In the genomic region with DNA sequence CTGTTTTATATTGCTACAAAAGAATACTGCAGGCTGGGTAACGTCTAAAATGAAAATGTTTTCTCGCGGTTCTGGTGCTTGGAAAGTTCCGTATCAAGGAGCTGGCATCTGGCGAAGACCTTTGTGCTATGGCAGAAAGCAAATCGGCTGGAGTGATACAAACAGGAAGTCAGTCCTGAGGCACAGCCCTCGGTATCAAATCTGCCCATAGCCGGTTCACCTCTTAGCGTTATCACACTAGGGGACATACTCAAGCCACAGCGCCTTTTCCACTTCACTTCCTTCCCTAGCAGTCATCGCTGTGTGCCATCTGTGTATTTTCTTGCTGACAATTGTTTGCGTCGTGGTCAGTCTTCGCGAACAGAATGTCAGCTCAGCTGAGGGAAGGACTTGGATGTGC, we compare ENCODE assay signal across 30 mouse cellular contexts. TPM values are rescaled to one million over a fixed set of nuclear protein-coding genes. Genes with fewer than 3 reads are reported as not detected.
DNase-seq lines count a peak whose midpoint lies in the region; ATAC-seq and TF ChIP-seq lines count a peak whose summit lies in the region.
"Had no signal": no experiment of that assay in that cellular context is flagged by ENCODE, and none has a peak within 500 bp of the region (broad histone marks: within the 10 kb centered on the region; RNA-seq: fewer than 3 reads in every experiment).

No protein-coding gene starts in this region.

- H3K27me3 ChIP-seq in heart, embryonic 11.5 days (ENCODE audit: control insufficient read depth, insufficient read depth, low read length), result no peaks in the 10 kb centered on the region
- H3K27me3 ChIP-seq in testis, adult 2 months (ENCODE audit: control insufficient read depth, insufficient read depth, low read length), result no peaks in the 10 kb centered on the region
- peaks cover 10% of the 10 kb centered on the region for H3K27me3 ChIP-seq in liver, embryonic 15.5 days
- no peaks in the 10 kb centered on the region for H3K27me3 ChIP-seq in embryonic facial prominence, embryonic 10.5 days (replicated peaks; ENCODE audit: low read depth, poor library complexity, severe bottlenecking)
- H3K27me3 ChIP-seq in forebrain, embryonic 14.5 days (replicated peaks; ENCODE audit: control insufficient read depth, insufficient read depth, low read length), result no peaks in the 10 kb centered on the region
- H3K27me3 ChIP-seq: hindbrain, embryonic 15.5 days; midbrain, embryonic 13.5 days had no signal

- intact Hi-C loops in heart, postnatal 14 days (cut with DNase I), result no loop called here

- no peaks in the 10 kb centered on the region for H3K9me3 ChIP-seq in heart, embryonic 11.5 days (replicated peaks; ENCODE audit: control insufficient read depth, low read length)
- H3K9me3 ChIP-seq in liver, embryonic 15.5 days (replicated peaks), result no peaks in the 10 kb centered on the region
- H3K9me3 ChIP-seq in embryonic facial prominence, embryonic 10.5 days, result no peaks in the 10 kb centered on the region
- H3K9me3 ChIP-seq in forebrain, embryonic 14.5 days (replicated peaks; ENCODE audit: control insufficient read depth, low read length), result no peaks in the 10 kb centered on the region
- H3K9me3 ChIP-seq: forebrain, embryonic 10.5 days; heart, embryonic 15.5 days; hindbrain, embryonic 15.5 days; midbrain, embryonic 13.5 days had no signal

- no peak for ATAC-seq in heart, embryonic 11.5 days (replicated peaks; ENCODE audit: insufficient number of reproducible peaks, low FRiP score, low TSS enrichment)
- ATAC-seq in liver, embryonic 15.5 days (ENCODE audit: insufficient read depth), result no peak
- ATAC-seq in forebrain, embryonic 14.5 days, result no peak
- ATAC-seq: lung, postnatal 0 days; midbrain, embryonic 13.5 days had no signal

- peak overlapping the region; percentile 20; the same call in 1 of the 2 replicates for H3K4me2 ChIP-seq in heart, embryonic 11.5 days
- H3K4me2 ChIP-seq in liver, embryonic 15.5 days, result peak overlapping the region; percentile 14; the same call in 1 of the 2 replicates
- no peak overlapping the region for H3K4me2 ChIP-seq in forebrain, embryonic 14.5 days (ENCODE audit: low read length)
- H3K4me2 ChIP-seq: hindbrain, embryonic 15.5 days; midbrain, embryonic 13.5 days had no signal

- no peaks in the 10 kb centered on the region for H3K36me3 ChIP-seq in heart, embryonic 11.5 days (ENCODE audit: control insufficient read depth, insufficient read depth, low read length)
- H3K36me3 ChIP-seq in testis, adult 2 months (ENCODE audit: control insufficient read depth, insufficient read depth, low read length), result no peaks in the 10 kb centered on the region
- H3K36me3 ChIP-seq in liver, embryonic 15.5 days (replicated peaks), result no peaks in the 10 kb centered on the region
- H3K36me3 ChIP-seq in embryonic facial prominence, embryonic 10.5 days (replicated peaks), result no peaks in the 10 kb centered on the region
- no peaks in the 10 kb centered on the region for H3K36me3 ChIP-seq in forebrain, embryonic 14.5 days (ENCODE audit: control insufficient read depth, insufficient read depth, low read length)
- H3K36me3 ChIP-seq: forebrain, embryonic 10.5 days; heart, embryonic 15.5 days; hindbrain, embryonic 15.5 days; midbrain, embryonic 13.5 days had no signal

- 0 out of 2 replicates have a peak, but pooled peaks cover 4% of the 10 kb centered on the region for H3K4me1 ChIP-seq in heart, embryonic 11.5 days (ENCODE audit: control insufficient read depth, insufficient read depth, low read length)
- peaks cover 2% of the 10 kb centered on the region for H3K4me1 ChIP-seq in testis, adult 2 months (ENCODE audit: control insufficient read depth, insufficient read depth, low read length)
- peaks cover 17% of the 10 kb centered on the region for H3K4me1 ChIP-seq in liver, embryonic 15.5 days (replicated peaks)
- H3K4me1 ChIP-seq in embryonic facial prominence, embryonic 10.5 days, result no peaks in the 10 kb centered on the region
- no peaks in the 10 kb centered on the region for H3K4me1 ChIP-seq in forebrain, embryonic 14.5 days (ENCODE audit: control insufficient read depth, insufficient read depth, low read length)
- H3K4me1 ChIP-seq: forebrain, embryonic 10.5 days; heart, embryonic 15.5 days; hindbrain, embryonic 15.5 days; midbrain, embryonic 13.5 days had no signal

- no peak for TF ChIP-seq CTCF in testis, adult 2 months (IDR thresholded peaks at IDR 0.05; ENCODE audit: control insufficient read depth, insufficient read depth, insufficient replicate concordance, low read depth, low read length)

- DNase-seq in heart, postnatal 14 days, result no peak
- DNase-seq in testis, postnatal 14 days (ENCODE audit: low spot score), result no peak
- no peak for DNase-seq in embryonic facial prominence, embryonic 10.5 days (ENCODE audit: low spot score)
- no peak for DNase-seq in adrenal gland, postnatal 14 days
- DNase-seq in forebrain, embryonic 14.5 days (ENCODE audit: low spot score), result no peak
- DNase-seq: cerebellum, adult 11 months; cerebellum, adult 9-11 months; gastrocnemius, postnatal 36 days; kidney, postnatal 14 days had no signal

- no peak for TF ChIP-seq POLR2A in testis, adult 2 months (IDR thresholded peaks at IDR 0.05; ENCODE audit: control insufficient read depth, low read depth, low read length)

- 53% methylated on average over 15 of the region's 15 CpGs for WGBS in heart, embryonic 11.5 days (ENCODE audit: insufficient replicate concordance)
- 28% methylated on average over 15 of the region's 15 CpGs for WGBS in liver, embryonic 15.5 days (ENCODE audit: insufficient replicate concordance)
- 90% methylated on average over 15 of the region's 15 CpGs for WGBS in embryonic facial prominence, embryonic 10.5 days
- WGBS in forebrain, embryonic 14.5 days, result 91% methylated on average over 15 of the region's 15 CpGs

- no peak overlapping the region for H3K9ac ChIP-seq in heart, embryonic 11.5 days (ENCODE audit: low read depth, low read length)
- H3K9ac ChIP-seq in liver, embryonic 15.5 days, result no peak overlapping the region
- no peak overlapping the region for H3K9ac ChIP-seq in forebrain, embryonic 14.5 days (ENCODE audit: low read length)
- H3K9ac ChIP-seq: heart, embryonic 15.5 days; hindbrain, embryonic 15.5 days; midbrain, embryonic 13.5 days had no signal

- no peak overlapping the region for H3K4me3 ChIP-seq in heart, embryonic 11.5 days (ENCODE audit: low read depth, low read length)
- peak overlapping the region; percentile 23 for H3K4me3 ChIP-seq in testis, adult 2 months (ENCODE audit: control insufficient read depth, low read depth, low read length)
- H3K4me3 ChIP-seq in liver, embryonic 15.5 days (replicated peaks), result no peak overlapping the region
- no peak overlapping the region for H3K4me3 ChIP-seq in embryonic facial prominence, embryonic 10.5 days
- no peak overlapping the region for H3K4me3 ChIP-seq in forebrain, embryonic 14.5 days (ENCODE audit: low read depth, low read length)
- H3K4me3 ChIP-seq: forebrain, embryonic 10.5 days; hindbrain, embryonic 15.5 days; midbrain, embryonic 13.5 days had no signal

- no peak overlapping the region for H3K27ac ChIP-seq in heart, embryonic 11.5 days (ENCODE audit: low read depth, low read length)
- no peak overlapping the region for H3K27ac ChIP-seq in testis, adult 2 months (ENCODE audit: control insufficient read depth, insufficient read depth, low read depth, low read length)
- no peak overlapping the region for H3K27ac ChIP-seq in liver, embryonic 15.5 days (replicated peaks)
- H3K27ac ChIP-seq in embryonic facial prominence, embryonic 10.5 days (replicated peaks), result no peak overlapping the region
- H3K27ac ChIP-seq in forebrain, embryonic 14.5 days (ENCODE audit: low read depth, low read length), result no peak overlapping the region
- H3K27ac ChIP-seq: forebrain, embryonic 10.5 days; heart, embryonic 15.5 days; hindbrain, embryonic 15.5 days; midbrain, embryonic 13.5 days; stomach, postnatal 0 days had no signal

RNA-seq across cellular contexts. Expression of a gene that starts 12.5 kb away (rescaled TPM):
- polyA plus RNA-seq in heart, embryonic 11.5 days (2014; fragmentation: Nextera tagmentation; extraction: Ambion mirVana), result not detected in 2 replicates
- total RNA-seq in heart, postnatal 14 days (2021), result not detected
- 0.04 TPM in 1 of 2 replicates, not detected in the other for polyA plus RNA-seq in testis, adult 2 months (2012; rRNA removed)
- not detected in 2 replicates for polyA plus RNA-seq in liver, embryonic 15.5 days (2015; fragmentation: Nextera tagmentation; extraction: Ambion mirVana)
- 0.06 TPM in 1 of 2 replicates, not detected in the other for polyA plus RNA-seq in embryonic facial prominence, embryonic 10.5 days (2016; fragmentation: Nextera tagmentation; extraction: Ambion mirVana)
- total RNA-seq in adrenal gland, postnatal 14 days (2021), result not detected in 2 replicates
- not detected in 2 replicates for polyA plus RNA-seq in forebrain, embryonic 14.5 days (2014; fragmentation: Nextera tagmentation; extraction: Ambion mirVana)
- total RNA-seq: adrenal gland, postnatal 36 days; gastrocnemius, postnatal 36 days; layer of hippocampus, adult 18-20 months; layer of hippocampus, postnatal 14 days; left cerebral cortex, adult 8-10 months; monocyte, adult 5-6 weeks had no signal
- polyA plus RNA-seq: cortical plate, adult 2 months; embryonic facial prominence, embryonic 11.5 days; forebrain, embryonic 10.5 days; heart, embryonic 15.5 days; hindbrain, embryonic 15.5 days; intestine, embryonic 14.5 days; kidney, adult 2 months; limb, embryonic 11.5 days; liver, embryonic 16.5 days; lung, postnatal 0 days; midbrain, embryonic 13.5 days; stomach, postnatal 0 days had no signal

RNA-seq across cellular contexts. Expression of a gene that starts 15.8 kb away (rescaled TPM):
- polyA plus RNA-seq in heart, embryonic 11.5 days (2014; fragmentation: Nextera tagmentation; extraction: Ambion mirVana), result not detected in 2 replicates
- total RNA-seq in heart, postnatal 14 days (2021), result not detected
- polyA plus RNA-seq in testis, adult 2 months (2012; rRNA removed), result 0.11 and 0.23 TPM in 2 replicates
- polyA plus RNA-seq in liver, embryonic 15.5 days (2015; fragmentation: Nextera tagmentation; extraction: Ambion mirVana), result not detected in 2 replicates
- polyA plus RNA-seq in embryonic facial prominence, embryonic 10.5 days (2016; fragmentation: Nextera tagmentation; extraction: Ambion mirVana), result 0.12 TPM in 1 of 2 replicates, not detected in the other
- not detected in 2 replicates for total RNA-seq in adrenal gland, postnatal 14 days (2021)
- polyA plus RNA-seq in forebrain, embryonic 14.5 days (2014; fragmentation: Nextera tagmentation; extraction: Ambion mirVana), result 0.08 TPM in 1 of 2 replicates, not detected in the other
- total RNA-seq: adrenal gland, postnatal 36 days; gastrocnemius, postnatal 36 days; monocyte, adult 5-6 weeks had no signal
- polyA plus RNA-seq: embryonic facial prominence, embryonic 11.5 days; forebrain, embryonic 10.5 days; heart, embryonic 15.5 days; hindbrain, embryonic 15.5 days; kidney, adult 2 months; limb, embryonic 11.5 days; liver, embryonic 16.5 days; lung, postnatal 0 days; midbrain, embryonic 13.5 days; neural tube, embryonic 11.5 days had no signal

RNA-seq across cellular contexts. Expression of a gene that starts 18.8 kb away (rescaled TPM):
- polyA plus RNA-seq in heart, embryonic 11.5 days (2014; fragmentation: Nextera tagmentation; extraction: Ambion mirVana), result 0.17 and 0.30 TPM in 2 replicates
- total RNA-seq in heart, postnatal 14 days (2021), result under 1 TPM in 1 of 2 experiments, not detected in 1; 0.19 TPM
- 98.5 and 99.6 TPM in 2 replicates for polyA plus RNA-seq in testis, adult 2 months (2012; rRNA removed)
- polyA plus RNA-seq in liver, embryonic 15.5 days (2015; fragmentation: Nextera tagmentation; extraction: Ambion mirVana), result 0.10 and 0.31 TPM in 2 replicates
- 0.94 and 0.95 TPM in 2 replicates for polyA plus RNA-seq in embryonic facial prominence, embryonic 10.5 days (2016; fragmentation: Nextera tagmentation; extraction: Ambion mirVana)
- total RNA-seq in adrenal gland, postnatal 14 days (2021), result not detected in 2 replicates
- 1.2 and 1.8 TPM in 2 replicates for polyA plus RNA-seq in forebrain, embryonic 14.5 days (2014; fragmentation: Nextera tagmentation; extraction: Ambion mirVana)
- total RNA-seq: adrenal gland, postnatal 36 days; gastrocnemius, postnatal 36 days; monocyte, adult 5-6 weeks had no signal
- polyA plus RNA-seq: kidney, adult 2 months had no signal

Comparison
In these comparisons a context has a peak if more than half of its experiments do, and no peak if none do; other contexts are left out.
1. RNA of a gene that starts 18.8 kb away (polyA plus RNA-seq): 98.5 to 99.6 TPM in testis, adult 2 months; 1.2 to 1.8 TPM in forebrain, embryonic 14.5 days, 0.94 to 0.95 TPM in embryonic facial prominence, embryonic 10.5 days, 0.17 to 0.30 TPM in heart, embryonic 11.5 days and 0.10 to 0.31 TPM in liver, embryonic 15.5 days; every median in the first group is over 10 times any median in the second.